Mouse (Mus musculus): ENCODE data around the gene Gpr15. TPM values are rescaled to one million over a fixed set of nuclear protein-coding genes. Genes with fewer than 3 reads are reported as not detected.

Gpr15 gene
- polyA plus RNA-seq (2021; fragmentation: Nextera tagmentation), result 0.11 TPM in 1 of 2 replicates, not detected in the other
- long read RNA-seq, experiment 1, result 0 reads
- long read RNA-seq, experiment 2, result 0 reads

GRCm38 (mm10) chr16:58718666-58719120, at the start of gene Gpr15:
Gpr15 (minus strand) TSS chr16:58719070.

GRCm38 (mm10) chr16:58763076-58763475, 44.2 kb upstream of the Gpr15 start, which contains the start of gene Olfr172:
Olfr172 (minus strand) TSS chr16:58763176.

GRCm38 (mm10) chr16:58727477-58728131, 8.7 kb upstream of the Gpr15 start, which contains the start of gene Cldnd1:
Cldnd1 (plus strand) TSS chr16:58727910.

GRCm38 (mm10) chr16:58669917-58670630, 48.8 kb downstream of the Gpr15 start, which contains the start of gene Cpox:
Cpox (plus strand) TSS chr16:58670292.

Small RNAs within 50 kb of the gene (microRNA-seq; reads per million reads assigned to microRNA genes)
- gene Gm27564, result not detected

Other genes with a start within 250 kb of the Gpr15 start
- gene St3gal6, start 194.8 kb downstream of the Gpr15 start, polyA plus RNA-seq (2021; fragmentation: Nextera tagmentation), result 12.5 and 13.4 TPM in 2 replicates
- gene Gm813, start 102.1 kb downstream of the Gpr15 start, polyA plus RNA-seq (2021; fragmentation: Nextera tagmentation), result not detected in 2 replicates
- gene E330017A01Rik, start 80.3 kb downstream of the Gpr15 start, polyA plus RNA-seq (2021; fragmentation: Nextera tagmentation), result not detected in 2 replicates
- 21.6 and 22.5 TPM in 2 replicates for gene Cpox, start 48.8 kb downstream of the Gpr15 start, polyA plus RNA-seq (2021; fragmentation: Nextera tagmentation)
- 95.5 and 116 TPM in 2 replicates for gene Cldnd1, start 8.8 kb upstream of the Gpr15 start, polyA plus RNA-seq (2021; fragmentation: Nextera tagmentation)
- not detected in 2 replicates for gene Olfr172, start 44.1 kb upstream of the Gpr15 start, polyA plus RNA-seq (2021; fragmentation: Nextera tagmentation)
- gene Olfr173, start 81.2 kb upstream of the Gpr15 start, polyA plus RNA-seq (2021; fragmentation: Nextera tagmentation), result not detected in 2 replicates
- gene Olfr175-ps1, start 107.7 kb upstream of the Gpr15 start, polyA plus RNA-seq (2021; fragmentation: Nextera tagmentation), result not detected in 2 replicates
- not detected in 2 replicates for gene Olfr177, start 155.7 kb upstream of the Gpr15 start, polyA plus RNA-seq (2021; fragmentation: Nextera tagmentation)
- gene Olfr178, start 173.0 kb upstream of the Gpr15 start, polyA plus RNA-seq (2021; fragmentation: Nextera tagmentation), result not detected in 2 replicates
- gene Olfr181, start 209.7 kb upstream of the Gpr15 start, polyA plus RNA-seq (2021; fragmentation: Nextera tagmentation), result not detected in 2 replicates
- not detected in 2 replicates for gene Olfr180, start 210.3 kb upstream of the Gpr15 start, polyA plus RNA-seq (2021; fragmentation: Nextera tagmentation)

Measured in layer of hippocampus, adult 6 months (tissue).